Mouse (Mus musculus): ENCODE measurements around the gene Plac8. TPM values are rescaled to one million over a fixed set of nuclear protein-coding genes. Genes with fewer than 3 reads are reported as not detected.
A peak's percentile ranks its signal among the peaks of the same experiment; 100 is the strongest.

Plac8 gene
- polyA plus RNA-seq, 1 experiment from 2014 or later = 15.2 TPM

GRCm38 (mm10) chr5:100594803-100595467 is 22.9 kb upstream of the Plac8 start:
- peaks cover 7% of the 10 kb centered on the region; the same call in 1 of the 2 replicates for H3K9me3 ChIP-seq
- H3K36me3 ChIP-seq = no peaks in the 10 kb centered on the region
- H3K4me3 ChIP-seq = no peak overlapping the region
- no peaks in the 10 kb centered on the region for H3K27me3 ChIP-seq (ENCODE audit: insufficient read depth, poor library complexity, severe bottlenecking)
- H3K27ac ChIP-seq = no peak overlapping the region
- WGBS = 82% methylated on average over 13 of the region's 13 CpGs
- no peak for DNase-seq (ENCODE audit: low spot score)
- no peaks in the 10 kb centered on the region for H3K4me1 ChIP-seq

- 75% methylated on average over 5 of the region's 5 CpGs for WGBS
- Histone ChIP-seq H3K9me3 (peaks cover 7% of the 10 kb centered on the region; the same call in 1 of the 2 replicates), H3K27ac (no peak overlapping the region), H3K36me3 (no peaks in the 10 kb centered on the region), H3K4me1 (no peaks in the 10 kb centered on the region), H3K27me3 (ENCODE audit: insufficient read depth, poor library complexity, severe bottlenecking) (no peaks in the 10 kb centered on the region), H3K4me3 (no peak overlapping the region)
- DNase-seq (ENCODE audit: low spot score) = no peak
Measured at GRCm38 (mm10) chr5:100590505-100590904, 18.5 kb upstream of the Plac8 start.

- H3K4me1 ChIP-seq = no peaks in the 10 kb centered on the region
- no peak overlapping the region for H3K27ac ChIP-seq
- H3K9me3 ChIP-seq = no peaks in the 10 kb centered on the region
- no peaks in the 10 kb centered on the region for H3K27me3 ChIP-seq (ENCODE audit: insufficient read depth, poor library complexity, severe bottlenecking)
- H3K36me3 ChIP-seq = no peaks in the 10 kb centered on the region
- DNase-seq (ENCODE audit: low spot score) = no peak
- no peak overlapping the region for H3K4me3 ChIP-seq
- 50% methylated on average over 2 of the region's 2 CpGs for WGBS
Measured at GRCm38 (mm10) chr5:100587626-100588025, 15.6 kb upstream of the Plac8 start.

- Histone ChIP-seq H3K27me3 (ENCODE audit: insufficient read depth, poor library complexity, severe bottlenecking) (no peaks in the 10 kb centered on the region), H3K4me3 (no peak overlapping the region), H3K27ac (no peak overlapping the region), H3K9me3 (no peaks in the 10 kb centered on the region), H3K4me1 (no peaks in the 10 kb centered on the region), H3K36me3 (no peaks in the 10 kb centered on the region)
- 83% methylated on average over 7 of the region's 7 CpGs for WGBS
- DNase-seq (ENCODE audit: low spot score) = no peak
Measured at GRCm38 (mm10) chr5:100587136-100587535, 15.1 kb upstream of the Plac8 start.

GRCm38 (mm10) chr5:100585657-100586056 is 13.6 kb upstream of the Plac8 start:
- no peak for DNase-seq (ENCODE audit: low spot score)
- no peaks in the 10 kb centered on the region for H3K4me1 ChIP-seq
- no peaks in the 10 kb centered on the region for H3K27me3 ChIP-seq (ENCODE audit: insufficient read depth, poor library complexity, severe bottlenecking)
- WGBS = 82% methylated on average over 3 of the region's 3 CpGs
- H3K9me3 ChIP-seq = no peaks in the 10 kb centered on the region
- H3K4me3 ChIP-seq = no peak overlapping the region
- no peaks in the 10 kb centered on the region for H3K36me3 ChIP-seq
- H3K27ac ChIP-seq = no peak overlapping the region

DNA sequence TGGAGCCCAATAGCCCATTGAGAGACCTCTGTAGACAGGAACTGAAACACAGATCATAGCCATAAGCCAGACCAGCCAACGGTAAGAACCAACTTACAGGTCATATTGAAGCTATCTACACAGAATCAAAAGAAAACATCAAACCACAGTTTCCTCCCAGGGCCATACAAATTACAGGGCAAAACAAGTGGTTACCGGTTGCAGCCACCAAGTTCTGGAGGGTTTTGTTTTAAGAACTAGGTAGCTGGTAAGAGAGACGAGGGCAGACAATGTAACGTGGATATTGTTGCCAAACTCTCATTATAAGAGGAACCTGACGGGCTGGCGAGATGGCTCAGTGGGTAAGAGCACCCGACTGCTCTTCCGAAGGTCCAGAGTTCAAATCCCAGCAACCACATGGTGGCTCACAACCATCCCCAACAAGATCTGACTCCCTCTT is 13.2 kb upstream of the Plac8 start:
- no peaks in the 10 kb centered on the region for H3K9me3 ChIP-seq
- no peak overlapping the region for H3K27ac ChIP-seq
- WGBS = 92% methylated on average over 8 of the region's 8 CpGs
- DNase-seq (ENCODE audit: low spot score) = no peak
- no peaks in the 10 kb centered on the region for H3K27me3 ChIP-seq (ENCODE audit: insufficient read depth, poor library complexity, severe bottlenecking)
- H3K36me3 ChIP-seq = no peaks in the 10 kb centered on the region
- H3K4me3 ChIP-seq = no peak overlapping the region
- no peaks in the 10 kb centered on the region for H3K4me1 ChIP-seq

DNA sequence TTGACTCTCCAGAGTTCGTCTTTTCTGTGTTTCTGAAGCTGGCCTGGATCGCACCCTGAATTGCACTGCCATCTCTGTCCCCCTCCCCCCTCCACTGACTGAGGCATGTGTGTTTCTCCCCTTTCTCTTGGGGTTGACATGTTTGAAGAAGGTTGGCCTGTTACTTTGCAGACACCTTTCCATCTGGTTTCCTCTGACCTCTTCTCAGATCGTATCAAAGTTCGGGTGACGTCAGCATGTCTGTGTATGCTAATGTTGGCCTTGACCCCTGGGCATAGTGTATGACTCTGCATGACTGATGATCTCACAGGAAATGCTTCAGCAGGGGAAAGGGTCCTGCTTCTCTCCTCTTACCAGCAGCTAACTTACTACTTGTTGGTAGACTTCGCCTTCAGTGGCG is 11.0 kb upstream of the Plac8 start:
- 80% methylated on average over 7 of the region's 7 CpGs for WGBS
- no peak overlapping the region for H3K27ac ChIP-seq

GRCm38 (mm10) chr5:100582435-100582826 is 10.4 kb upstream of the Plac8 start:
- no peaks in the 10 kb centered on the region for H3K4me1 ChIP-seq
- no peaks in the 10 kb centered on the region for H3K36me3 ChIP-seq
- no peak overlapping the region for H3K27ac ChIP-seq
- H3K4me3 ChIP-seq = no peak overlapping the region
- H3K9me3 ChIP-seq = no peaks in the 10 kb centered on the region
- H3K27me3 ChIP-seq (ENCODE audit: insufficient read depth, poor library complexity, severe bottlenecking) = no peaks in the 10 kb centered on the region
- DNase-seq (ENCODE audit: low spot score) = no peak
- WGBS = 92% methylated on average over 5 of the region's 5 CpGs

More for the DNA sequence above, 11.0 kb upstream of the Plac8 start:
- Histone ChIP-seq H3K36me3 (no peaks in the 10 kb centered on the region), H3K4me3 (no peak overlapping the region), H3K9me3 (no peaks in the 10 kb centered on the region), H3K4me1 (no peaks in the 10 kb centered on the region), H3K27me3 (ENCODE audit: insufficient read depth, poor library complexity, severe bottlenecking) (no peaks in the 10 kb centered on the region)
- DNase-seq (ENCODE audit: low spot score) = no peak

- Histone ChIP-seq H3K27ac (no peak overlapping the region), H3K4me3 (no peak overlapping the region), H3K27me3 (ENCODE audit: insufficient read depth, poor library complexity, severe bottlenecking) (no peaks in the 10 kb centered on the region), H3K9me3 (no peaks in the 10 kb centered on the region), H3K36me3 (no peaks in the 10 kb centered on the region), H3K4me1 (no peaks in the 10 kb centered on the region)
- no peak for DNase-seq (ENCODE audit: low spot score)
- WGBS = 58% methylated on average over 11 of the region's 11 CpGs
Measured at GRCm38 (mm10) chr5:100581622-100582434, 9.8 kb upstream of the Plac8 start.

GRCm38 (mm10) chr5:100578863-100579411 is 6.9 kb upstream of the Plac8 start:
- Histone ChIP-seq H3K27ac (no peak overlapping the region), H3K27me3 (ENCODE audit: insufficient read depth, poor library complexity, severe bottlenecking) (no peaks in the 10 kb centered on the region), H3K36me3 (no peaks in the 10 kb centered on the region), H3K9me3 (no peaks in the 10 kb centered on the region), H3K4me3 (no peak overlapping the region), H3K4me1 (no peaks in the 10 kb centered on the region)
- WGBS = 75% methylated on average over 5 of the region's 5 CpGs
- no peak for DNase-seq (ENCODE audit: low spot score)

- Histone ChIP-seq H3K9me3 (no peaks in the 10 kb centered on the region), H3K27me3 (ENCODE audit: insufficient read depth, poor library complexity, severe bottlenecking) (no peaks in the 10 kb centered on the region), H3K4me3 (no peak overlapping the region), H3K27ac (no peak overlapping the region), H3K36me3 (no peaks in the 10 kb centered on the region), H3K4me1 (peaks cover 12% of the 10 kb centered on the region; the same call in 1 of the 2 replicates)
- DNase-seq (ENCODE audit: low spot score) = no peak
- 59% methylated on average over 1 of the region's 1 CpGs for WGBS
Measured at GRCm38 (mm10) chr5:100574771-100575170, 2.7 kb upstream of the Plac8 start.

DNA sequence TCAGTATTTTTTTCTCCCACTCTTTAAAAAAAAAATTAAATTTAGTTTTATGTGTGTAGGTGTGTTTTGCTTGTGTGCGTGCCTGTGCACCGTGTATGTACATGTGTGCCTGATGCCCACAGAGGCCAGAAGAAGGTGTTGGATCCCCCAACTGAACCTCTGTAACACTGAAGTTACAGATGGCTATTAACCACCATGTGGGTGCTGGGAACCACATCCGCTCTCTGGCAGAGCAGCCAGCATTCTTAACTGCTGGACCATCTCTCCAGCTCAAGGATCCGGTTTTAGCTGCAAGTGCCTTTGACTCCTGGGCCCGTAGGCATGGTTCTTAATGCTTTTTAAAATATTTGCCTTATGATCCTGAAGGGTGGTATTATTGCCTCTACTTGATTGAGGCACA is 1.2 kb upstream of the Plac8 start:
- Histone ChIP-seq H3K36me3 (no peaks in the 10 kb centered on the region), H3K27me3 (ENCODE audit: insufficient read depth, poor library complexity, severe bottlenecking) (no peaks in the 10 kb centered on the region), H3K4me3 (no peak overlapping the region), H3K27ac (no peak overlapping the region), H3K9me3 (no peaks in the 10 kb centered on the region), H3K4me1 (peaks cover 16% of the 10 kb centered on the region; the same call in 1 of the 2 replicates)
- no peak for DNase-seq (ENCODE audit: low spot score)
- 85% methylated on average over 5 of the region's 5 CpGs for WGBS

GRCm38 (mm10) chr5:100570716-100571115 is 1.3 kb downstream of the Plac8 start:
- no peaks in the 10 kb centered on the region for H3K27me3 ChIP-seq (ENCODE audit: insufficient read depth, poor library complexity, severe bottlenecking)
- 0 out of 2 replicates have a peak overlapping the region, but pooled peaks have one; percentile 29 for H3K27ac ChIP-seq
- no peaks in the 10 kb centered on the region for H3K36me3 ChIP-seq
- H3K4me3 ChIP-seq = peak overlapping the region; percentile 37
- DNase-seq (ENCODE audit: low spot score) = no peak
- peaks cover 16% of the 10 kb centered on the region; the same call in 1 of the 2 replicates for H3K4me1 ChIP-seq
- 20% methylated on average over 8 of the region's 8 CpGs for WGBS
- H3K9me3 ChIP-seq = no peaks in the 10 kb centered on the region
